Mouse (Mus musculus) left cerebral cortex, adult 9 months (tissue): Measurements from ENCODE around the gene Ccdc171.
"Not testable (repeated sequence)": the region's sequence is repeated elsewhere in the genome, so short reads cannot be mapped to it uniquely, and the experiment has no call there.

ENCODE experiments used
- DNase-seq, 2 experiments: peaks; one replicate each; pipeline ENCODE4 v3.0.0; 2022; ENCODE audit warnings: low spot score in 2 of 2

Ccdc171 gene

GRCm38 (mm10) chr4:83524843-83525689 lies at the start of gene Ccdc171:
TSS of gene Ccdc171 (plus strand) at chr4:83525545.
- DNase-seq: peak; percentile 74 to 90

- no peak for DNase-seq
Measured at GRCm38 (mm10) chr4:83485250-83485649, 40.1 kb upstream of the Ccdc171 start.

GRCm38 (mm10) chr4:83485735-83486116 lies 39.6 kb upstream of the Ccdc171 start:
- DNase-seq: peak; percentile 46 to 83

GRCm38 (mm10) chr4:83486117-83486901 lies 39.0 kb upstream of the Ccdc171 start, which contains the start of gene Psip1:
TSS of gene Psip1 (minus strand) at chr4:83486459.
- DNase-seq: peak; percentile 63 to 87

- no peak for DNase-seq
Measured at GRCm38 (mm10) chr4:83489121-83489520, 36.2 kb upstream of the Ccdc171 start.

- no peak for DNase-seq
Measured at GRCm38 (mm10) chr4:83493112-83493511, 32.2 kb upstream of the Ccdc171 start.

- DNase-seq: not testable (repeated sequence)
Measured at GRCm38 (mm10) chr4:83497013-83497412, 28.3 kb upstream of the Ccdc171 start.

GRCm38 (mm10) chr4:83500154-83501036 lies 24.9 kb upstream of the Ccdc171 start:
- peak in 1 of 2 experiments; percentile 42 for DNase-seq

GRCm38 (mm10) chr4:83501037-83501430 lies 24.3 kb upstream of the Ccdc171 start:
- no peak for DNase-seq

GRCm38 (mm10) chr4:83509600-83509999 lies 15.7 kb upstream of the Ccdc171 start:
- no peak for DNase-seq

GRCm38 (mm10) chr4:83511083-83511482 lies 14.3 kb upstream of the Ccdc171 start:
- no peak for DNase-seq

GRCm38 (mm10) chr4:83512217-83512616 lies 13.1 kb upstream of the Ccdc171 start:
- no peak for DNase-seq

- DNase-seq: no peak
Measured at GRCm38 (mm10) chr4:83512644-83513043, 12.7 kb upstream of the Ccdc171 start.

GRCm38 (mm10) chr4:83514183-83514582 lies 11.2 kb upstream of the Ccdc171 start:
- DNase-seq: no peak

- no peak for DNase-seq
Measured at GRCm38 (mm10) chr4:83514976-83515669, 10.2 kb upstream of the Ccdc171 start.

- not testable (repeated sequence) for DNase-seq
Measured at GRCm38 (mm10) chr4:83516144-83516543, 9.2 kb upstream of the Ccdc171 start.

- no peak for DNase-seq
Measured at GRCm38 (mm10) chr4:83519148-83519547, 6.2 kb upstream of the Ccdc171 start.

GRCm38 (mm10) chr4:83519807-83520206 lies 5.5 kb upstream of the Ccdc171 start:
- DNase-seq: no peak

GRCm38 (mm10) chr4:83520308-83520707 lies 5.0 kb upstream of the Ccdc171 start:
- no peak for DNase-seq

- DNase-seq: no peak
Measured at GRCm38 (mm10) chr4:83522066-83522465, 3.3 kb upstream of the Ccdc171 start.

GRCm38 (mm10) chr4:83524456-83524842 lies 896 bp upstream of the Ccdc171 start:
- no peak for DNase-seq
